Mouse (Mus musculus): ENCODE measurements around the gene Gabbr2.

Gene Gabbr2

GRCm38 (mm10) chr4:46915476-46915875, 76.2 kb downstream of the Gabbr2 start:
- no peak for DNase-seq (ENCODE audit: low spot score)

GRCm38 (mm10) chr4:46914606-46915005, 77.1 kb downstream of the Gabbr2 start:
- no peak for DNase-seq (ENCODE audit: low spot score)

- DNase-seq (ENCODE audit: low spot score): no peak
Measured at GRCm38 (mm10) chr4:46906036-46906691, 85.5 kb downstream of the Gabbr2 start.

- DNase-seq (ENCODE audit: low spot score): peak; percentile 78
Measured at GRCm38 (mm10) chr4:46905152-46905551, 86.5 kb downstream of the Gabbr2 start.

GRCm38 (mm10) chr4:46904129-46904528, 87.5 kb downstream of the Gabbr2 start:
- no peak for DNase-seq (ENCODE audit: low spot score)

- no peak for DNase-seq (ENCODE audit: low spot score)
Measured at GRCm38 (mm10) chr4:46898546-46898945, 93.1 kb downstream of the Gabbr2 start.

GRCm38 (mm10) chr4:46897634-46898399, 93.9 kb downstream of the Gabbr2 start:
- no peak for DNase-seq (ENCODE audit: low spot score)

- DNase-seq (ENCODE audit: low spot score): no peak
Measured at GRCm38 (mm10) chr4:46894144-46894543, 97.5 kb downstream of the Gabbr2 start.

- peak; percentile 65 for DNase-seq (ENCODE audit: low spot score)
Measured at GRCm38 (mm10) chr4:46889175-46889574, 102.5 kb downstream of the Gabbr2 start.

- peak; percentile 58 for DNase-seq (ENCODE audit: low spot score)
Measured at GRCm38 (mm10) chr4:46885627-46886383, 105.9 kb downstream of the Gabbr2 start.

GRCm38 (mm10) chr4:46884132-46884531, 107.5 kb downstream of the Gabbr2 start:
- DNase-seq (ENCODE audit: low spot score): no peak

- DNase-seq (ENCODE audit: low spot score): no peak
Measured at GRCm38 (mm10) chr4:46883546-46883945, 108.1 kb downstream of the Gabbr2 start.

- DNase-seq (ENCODE audit: low spot score): no peak
Measured at GRCm38 (mm10) chr4:46883047-46883446, 108.6 kb downstream of the Gabbr2 start.

GRCm38 (mm10) chr4:46881271-46881670, 110.4 kb downstream of the Gabbr2 start:
- no peak for DNase-seq (ENCODE audit: low spot score)

GRCm38 (mm10) chr4:46879943-46880342, 111.7 kb downstream of the Gabbr2 start:
- DNase-seq (ENCODE audit: low spot score): no peak

GRCm38 (mm10) chr4:46872750-46873149, 118.9 kb downstream of the Gabbr2 start:
- no peak for DNase-seq (ENCODE audit: low spot score)

GRCm38 (mm10) chr4:46870157-46870556, 121.5 kb downstream of the Gabbr2 start:
- no peak for DNase-seq (ENCODE audit: low spot score)

- no peak for DNase-seq (ENCODE audit: low spot score)
Measured at GRCm38 (mm10) chr4:46869380-46869779, 122.3 kb downstream of the Gabbr2 start.

GRCm38 (mm10) chr4:46868921-46869320, 122.8 kb downstream of the Gabbr2 start:
- no peak for DNase-seq (ENCODE audit: low spot score)

GRCm38 (mm10) chr4:46868181-46868580, 123.5 kb downstream of the Gabbr2 start:
- no peak for DNase-seq (ENCODE audit: low spot score)

GRCm38 (mm10) chr4:46867779-46868178, 123.9 kb downstream of the Gabbr2 start:
- no peak for DNase-seq (ENCODE audit: low spot score)

- DNase-seq (ENCODE audit: low spot score): no peak
Measured at GRCm38 (mm10) chr4:46866070-46866469, 125.6 kb downstream of the Gabbr2 start.

GRCm38 (mm10) chr4:46863721-46864120, 128.0 kb downstream of the Gabbr2 start:
- DNase-seq (ENCODE audit: low spot score): no peak
